Mouse (Mus musculus) heart, postnatal 0 days (tissue): ENCODE results near the gene Nmur2.

Experiments
- CTCF ChIP-seq: IDR thresholded peaks from 2 replicates; pipeline ENCODE4 v1.5.1; 2016; ENCODE audit warnings: antibody characterized with exemption, control low read depth, low read depth
- EP300 ChIP-seq: IDR thresholded peaks from 2 replicates; pipeline ENCODE4 v1.6.1; 2016; ENCODE audit warnings: antibody characterized with exemption, low read depth

DNA sequence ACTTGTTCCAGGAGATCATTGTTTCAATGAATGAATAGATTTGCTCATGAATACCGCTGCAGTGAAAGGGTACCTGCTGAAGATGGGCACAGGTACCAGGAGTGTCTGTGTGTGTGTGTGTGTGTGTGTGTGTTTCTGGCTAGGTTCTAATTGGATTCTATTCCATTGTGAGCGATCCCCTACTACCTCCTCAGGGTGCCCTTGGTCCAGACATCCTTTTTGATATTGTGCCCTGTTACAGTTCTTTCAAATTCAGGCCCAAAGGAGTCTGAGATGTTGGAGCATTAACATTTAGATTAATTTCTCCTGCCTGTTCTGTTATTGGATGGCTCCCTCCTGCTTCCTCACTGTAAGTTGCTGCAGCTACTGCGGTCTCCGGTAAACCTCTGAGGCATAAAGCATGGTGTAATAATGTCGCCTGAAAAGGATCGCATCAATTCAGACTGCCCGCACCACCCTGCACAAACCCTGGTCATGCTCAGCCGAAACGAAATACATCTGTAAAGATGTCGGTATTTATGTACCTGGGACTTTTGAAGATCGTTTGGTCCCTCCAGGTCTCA lies 48.4 kb upstream of the Nmur2 start:
- TF ChIP-seq CTCF (no peak), EP300 (no peak)
